Mouse (Mus musculus) midbrain, embryonic 14.5 days (tissue): ENCODE measurements around the gene Tmem41b. TPM values are rescaled to one million over a fixed set of nuclear protein-coding genes. Genes with fewer than 3 reads are reported as not detected.
A peak's percentile ranks its signal among the peaks of the same experiment; 100 is the strongest.
"Not testable (repeated sequence)": the region's sequence is repeated elsewhere in the genome, so short reads cannot be mapped to it uniquely, and the experiment has no call there.

ENCODE experiments used
- ATAC-seq: fragments of 200-750 bp; cut with Nextera tagmentation; 2 replicates; pipeline ENCODE4 v1.8.0; 2017; ENCODE audit warnings: moderate number of reproducible peaks, moderate library complexity; ENCODE audit not compliant: low FRiP score, low TSS enrichment
- DNase-seq: peaks from one replicate; pipeline ENCODE4 v3.0.0-alpha.2; 2015
- H3K27ac ChIP-seq: fragments of 300-500 bp; sonication (generic); replicated peaks from 2 replicates; pipeline ENCODE4 v1.5.1; 2014; ENCODE audit warnings: mild to moderate bottlenecking, low read depth, low read length, moderate library complexity
- H3K27me3 ChIP-seq: fragments of 300-500 bp; sonication (generic); 2 replicates; pipeline ENCODE4 v1.6.1; 2014; ENCODE audit warnings: low read length, control low read depth, mixed read lengths; ENCODE audit not compliant: control insufficient read depth, insufficient read depth
- H3K36me3 ChIP-seq: fragments of 300-500 bp; sonication (generic); 2 replicates; pipeline ENCODE4 v1.6.1; 2014; ENCODE audit warnings: low read length, control low read depth; ENCODE audit not compliant: control insufficient read depth, insufficient read depth
- H3K4me1 ChIP-seq: fragments of 300-500 bp; sonication (generic); 2 replicates; pipeline ENCODE4 v1.6.1; 2014; ENCODE audit warnings: mild to moderate bottlenecking, antibody characterized with exemption, low read length, control low read depth; ENCODE audit not compliant: control insufficient read depth, insufficient read depth
- H3K4me2 ChIP-seq: fragments of 300-500 bp; sonication (generic); 2 replicates; pipeline ENCODE4 v1.6.1; 2014; ENCODE audit warnings: mild to moderate bottlenecking, low read length, moderate library complexity
- H3K4me3 ChIP-seq: fragments of 300-500 bp; sonication (generic); replicated peaks from 2 replicates; pipeline ENCODE4 v1.5.1; 2014; ENCODE audit warnings: low read depth, low read length
- H3K9ac ChIP-seq: fragments of 300-500 bp; sonication (generic); replicated peaks from 2 replicates; pipeline ENCODE4 v1.6.1; 2014; ENCODE audit warnings: mild to moderate bottlenecking, low read length, moderate library complexity
- H3K9me3 ChIP-seq: fragments of 300-500 bp; sonication (generic); 2 replicates; pipeline ENCODE4 v1.6.1; 2016; ENCODE audit warnings: low read length, control low read depth, mixed read lengths; ENCODE audit not compliant: control insufficient read depth
- WGBS: fragments of 180-500 bp; shearing (Covaris S2); extraction: QIAGEN DNeasy Blood & Tissue Kit; methylation state at CpG from one replicate; pipeline ENCODE4 v1.1.7; 2014; 5-methylcytosine and 5-hydroxymethylcytosine counted together
- polyA plus RNA-seq: library from polyadenylated mRNA; unstranded; fragments of >200 nt; fragmentation: Nextera tagmentation; extraction: Ambion mirVana; gene quantifications from 2 replicates; pipeline ENCODE4 v1.2.1, GENCODE M21; 2014

Tmem41b gene
- 54.8 and 71.6 TPM in 2 replicates for polyA plus RNA-seq

DNA sequence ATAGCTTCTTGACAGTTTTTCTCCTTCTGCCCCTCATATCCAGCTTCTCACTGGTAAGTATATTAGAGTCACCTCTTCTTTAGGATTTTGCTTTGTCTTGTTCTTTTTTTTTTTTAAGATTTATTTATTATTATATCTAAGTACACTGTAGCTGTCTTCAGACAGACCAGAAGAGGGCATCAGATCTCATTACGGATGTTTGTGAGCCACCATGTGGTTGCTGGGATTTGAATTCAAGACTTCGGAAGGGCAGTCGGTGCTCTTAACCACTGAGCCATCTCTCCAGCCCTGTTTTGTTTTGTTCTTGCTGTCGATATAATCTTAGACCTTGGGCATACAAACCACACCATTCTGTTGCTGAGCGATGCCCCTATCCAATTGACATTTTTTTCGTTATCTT lies at the start of gene Tmem41b:
Gene Tmem41b, minus strand, starts transcription at position 155 of the 400 bp plus-strand sequence.
- Histone ChIP-seq H3K4me1 (peaks cover 12% of the 10 kb centered on the region), H3K9ac (peak within 1 kb of the TSS; percentile 64), H3K27ac (peak within 1 kb of the TSS; percentile 77), H3K4me2 (peak within 1 kb of the TSS; percentile 73), H3K4me3 (peak within 1 kb of the TSS; percentile 49)
- not testable (repeated sequence) for H3K27me3 ChIP-seq, H3K9me3 ChIP-seq, H3K36me3 ChIP-seq, ATAC-seq
- 34% methylated on average over 6 of the region's 6 CpGs for WGBS
- peak; percentile 38 for DNase-seq

- no peaks in the 10 kb centered on the region for H3K9me3 ChIP-seq
- peaks cover 47% of the 10 kb centered on the region for H3K36me3 ChIP-seq
- H3K9ac ChIP-seq: no peak overlapping the region
- H3K27ac ChIP-seq: no peak overlapping the region
- H3K4me1 ChIP-seq: no peaks in the 10 kb centered on the region
- DNase-seq: no peak
- ATAC-seq: no peak
- no peak overlapping the region for H3K4me3 ChIP-seq
- H3K4me2 ChIP-seq: no peak overlapping the region
- no peaks in the 10 kb centered on the region for H3K27me3 ChIP-seq
- 89% methylated on average over 3 of the region's 3 CpGs for WGBS
These were observed 43.6 kb upstream of the Tmem41b start for GRCm38 (mm10) chr7:110030342-110030741.

DNA sequence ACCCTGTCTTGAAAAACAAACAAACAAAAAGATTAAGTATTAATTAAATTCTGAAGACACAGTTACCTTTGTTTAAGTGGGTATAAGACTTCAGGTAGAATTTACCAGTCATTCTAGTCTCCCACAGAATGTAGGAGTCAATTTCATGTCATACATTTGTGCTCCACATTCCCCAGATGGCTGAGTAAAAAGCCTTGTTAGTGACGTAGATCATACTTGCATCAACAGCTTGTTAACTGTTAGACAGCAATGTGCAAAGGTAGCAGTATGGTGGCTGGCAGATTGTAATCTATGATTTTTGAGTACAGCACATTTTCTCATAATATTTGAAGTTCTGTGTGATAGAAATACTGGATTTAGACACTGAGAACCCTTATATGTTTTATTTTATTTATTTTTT lies 42.1 kb upstream of the Tmem41b start:
- H3K9ac ChIP-seq: no peak overlapping the region
- H3K4me2 ChIP-seq: no peak overlapping the region
- no peak for DNase-seq
- H3K4me3 ChIP-seq: no peak overlapping the region
- H3K27ac ChIP-seq: no peak overlapping the region
- WGBS: 84% methylated on average over 1 of the region's 1 CpGs
- no peak for ATAC-seq
- H3K9me3 ChIP-seq: 0 out of 2 replicates have a peak, but pooled peaks cover 6% of the 10 kb centered on the region
- peaks cover 40% of the 10 kb centered on the region for H3K36me3 ChIP-seq
- no peaks in the 10 kb centered on the region for H3K4me1 ChIP-seq
- H3K27me3 ChIP-seq: no peaks in the 10 kb centered on the region

GRCm38 (mm10) chr7:110026594-110026993 lies 39.9 kb upstream of the Tmem41b start:
- no peak overlapping the region for H3K4me2 ChIP-seq
- H3K27me3 ChIP-seq: no peaks in the 10 kb centered on the region
- peaks cover 21% of the 10 kb centered on the region for H3K36me3 ChIP-seq
- no peak overlapping the region for H3K9ac ChIP-seq
- WGBS: 91% methylated on average over 2 of the region's 2 CpGs
- ATAC-seq (no peak), DNase-seq (no peak)
- no peak overlapping the region for H3K4me3 ChIP-seq
- H3K27ac ChIP-seq: no peak overlapping the region
- 0 out of 2 replicates have a peak, but pooled peaks cover 6% of the 10 kb centered on the region for H3K9me3 ChIP-seq
- H3K4me1 ChIP-seq: no peaks in the 10 kb centered on the region

- no peaks in the 10 kb centered on the region; the same call in 1 of the 2 replicates for H3K36me3 ChIP-seq
- no peak for ATAC-seq
- 95% methylated on average over 1 of the region's 1 CpGs for WGBS
These were observed 36.8 kb upstream of the Tmem41b start for GRCm38 (mm10) chr7:110023553-110023952.

DNA sequence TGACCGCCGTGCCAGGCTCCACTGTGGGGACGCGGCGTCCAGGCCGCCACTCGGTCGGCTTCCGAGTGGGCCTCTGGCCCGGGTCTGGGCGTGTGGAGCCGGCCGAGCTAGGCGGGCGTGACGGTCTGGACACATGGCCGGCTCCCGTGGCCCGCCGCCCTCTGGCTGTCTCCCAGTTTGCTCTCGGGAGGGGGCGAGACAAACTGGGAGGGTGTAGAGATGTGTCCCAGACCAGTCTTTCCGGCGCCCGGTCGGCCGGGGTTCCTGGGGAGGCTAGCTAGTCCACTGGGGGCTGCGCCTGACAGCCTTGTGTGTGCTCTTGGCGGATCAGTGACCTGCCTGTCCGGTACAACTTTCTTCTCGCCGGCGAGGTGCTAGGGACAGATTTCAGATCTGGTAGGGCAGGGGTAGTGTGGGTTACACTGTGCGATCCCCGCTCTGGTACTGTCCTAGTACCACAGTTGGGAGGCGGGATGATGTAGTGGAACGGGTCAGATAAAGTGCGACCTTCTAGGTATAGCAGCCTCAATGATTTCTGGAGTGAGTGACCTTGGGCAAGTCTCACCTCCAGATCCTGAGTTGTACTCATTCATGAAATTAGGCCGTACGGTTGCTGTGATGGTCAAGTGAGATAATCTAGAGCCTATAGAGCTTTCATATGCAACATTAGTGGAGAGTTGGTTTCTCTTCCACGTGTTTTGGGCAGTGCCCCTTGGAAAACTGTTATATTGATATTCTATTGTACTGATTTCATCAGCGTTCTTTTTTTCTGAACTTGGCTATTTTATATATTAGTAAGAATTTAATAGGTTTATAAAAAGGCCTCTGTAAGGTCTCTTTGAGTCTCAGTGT lies 32.1 kb upstream of the Tmem41b start:
- no peak for DNase-seq
- peaks cover 14% of the 10 kb centered on the region for H3K4me1 ChIP-seq
- no peaks in the 10 kb centered on the region for H3K36me3 ChIP-seq
- H3K4me3 ChIP-seq: peak overlapping the region; percentile 97
- peak; percentile 75 for ATAC-seq
- H3K9me3 ChIP-seq: no peaks in the 10 kb centered on the region
- H3K27ac ChIP-seq: peak overlapping the region; percentile 88
- under 1% methylated on average over 42 of the region's 42 CpGs for WGBS
- no peaks in the 10 kb centered on the region for H3K27me3 ChIP-seq
- peak overlapping the region; percentile 93 for H3K9ac ChIP-seq
- H3K4me2 ChIP-seq: peak overlapping the region; percentile 93

More at GRCm38 (mm10) chr7:110023553-110023952, 36.8 kb upstream of the Tmem41b start:
- Histone ChIP-seq H3K9ac (no peak overlapping the region), H3K27me3 (no peaks in the 10 kb centered on the region), H3K4me2 (no peak overlapping the region), H3K27ac (no peak overlapping the region), H3K9me3 (0 out of 2 replicates have a peak, but pooled peaks cover 6% of the 10 kb centered on the region), H3K4me1 (peaks cover 14% of the 10 kb centered on the region), H3K4me3 (no peak overlapping the region)
- DNase-seq: no peak

DNA sequence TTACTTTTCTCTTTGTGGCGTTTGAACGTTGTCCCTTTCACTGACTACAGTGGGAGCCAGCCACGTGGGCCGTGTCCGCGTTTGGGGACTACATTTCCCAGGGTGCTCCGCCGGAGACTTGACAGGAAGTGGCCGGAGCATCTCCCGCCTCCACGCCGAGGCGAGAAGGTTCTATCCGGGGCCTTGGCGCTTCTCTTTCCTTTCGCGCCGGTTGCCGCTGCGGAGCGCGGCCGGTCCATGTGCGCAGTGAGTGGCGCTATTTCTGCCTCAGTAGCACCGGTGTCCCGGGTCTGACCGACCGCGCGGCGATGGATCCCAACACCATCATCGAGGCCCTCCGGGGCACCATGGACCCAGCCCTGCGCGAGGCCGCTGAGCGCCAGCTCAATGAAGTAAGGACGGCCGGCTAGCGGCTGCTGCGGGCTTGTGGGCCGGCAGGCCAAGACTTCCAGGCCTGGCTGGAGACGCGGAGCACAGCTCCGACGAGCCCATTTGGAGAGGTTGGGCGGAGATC lies 31.4 kb upstream of the Tmem41b start, which contains the start of gene Ipo7:
Gene Ipo7, plus strand, starts transcription at position 158 of the 514 bp plus-strand sequence.
- H3K9ac ChIP-seq: peak within 1 kb of the TSS; percentile 93

DNA sequence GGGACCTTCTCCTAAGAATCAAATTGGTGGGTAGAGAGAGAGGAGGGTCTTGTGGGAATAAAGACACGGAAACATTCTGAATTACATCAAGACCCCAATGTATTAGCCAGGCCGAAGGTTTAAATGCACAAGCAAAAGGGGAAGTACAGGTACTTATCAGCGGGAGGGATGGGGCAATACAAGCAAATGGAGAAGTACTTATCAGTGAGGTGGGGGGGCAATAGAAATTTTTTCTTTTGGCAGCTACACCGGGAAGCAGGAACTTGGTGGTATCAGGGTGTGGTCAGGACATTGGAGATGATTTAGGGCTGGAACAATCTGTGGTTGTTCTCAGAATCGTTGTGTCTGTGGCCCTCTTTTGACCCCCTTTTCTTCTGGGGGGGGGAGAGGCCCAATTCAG lies 27.5 kb upstream of the Tmem41b start:
- H3K4me3 ChIP-seq: no peak overlapping the region
- 91% methylated on average over 5 of the region's 5 CpGs for WGBS
- DNase-seq (no peak), ATAC-seq (no peak)
- H3K9me3 ChIP-seq: no peaks in the 10 kb centered on the region
- H3K4me1 ChIP-seq: peaks cover 5% of the 10 kb centered on the region
- H3K4me2 ChIP-seq: no peak overlapping the region
- H3K27me3 ChIP-seq: no peaks in the 10 kb centered on the region
- H3K36me3 ChIP-seq: no peaks in the 10 kb centered on the region
- no peak overlapping the region for H3K9ac ChIP-seq
- no peak overlapping the region for H3K27ac ChIP-seq

More for the DNA sequence above, 31.4 kb upstream of the Tmem41b start, which contains the start of gene Ipo7:
- WGBS: under 1% methylated on average over 48 of the region's 48 CpGs
- DNase-seq (peak; percentile 97), ATAC-seq (peak; percentile 98)
- Histone ChIP-seq H3K4me2 (peak within 1 kb of the TSS; percentile 93), H3K9me3 (no peaks in the 10 kb centered on the region), H3K27ac (peak within 1 kb of the TSS; percentile 88), H3K4me1 (peaks cover 14% of the 10 kb centered on the region), H3K36me3 (no peaks in the 10 kb centered on the region), H3K27me3 (no peaks in the 10 kb centered on the region), H3K4me3 (peak within 1 kb of the TSS; percentile 97)
